Mouse (Mus musculus): ENCODE results near the gene Ms4a18. TPM values are rescaled to one million over a fixed set of nuclear protein-coding genes. Genes with fewer than 3 reads are reported as not detected.

Gene Ms4a18
- not detected for polyA plus RNA-seq (2014; fragmentation: Illumina TruSeq; extraction: RNeasy Lipid Tissue Mini Kit (QIAGEN cat#74804); ENCODE audit: low read depth, low replicate concordance)

DNA sequence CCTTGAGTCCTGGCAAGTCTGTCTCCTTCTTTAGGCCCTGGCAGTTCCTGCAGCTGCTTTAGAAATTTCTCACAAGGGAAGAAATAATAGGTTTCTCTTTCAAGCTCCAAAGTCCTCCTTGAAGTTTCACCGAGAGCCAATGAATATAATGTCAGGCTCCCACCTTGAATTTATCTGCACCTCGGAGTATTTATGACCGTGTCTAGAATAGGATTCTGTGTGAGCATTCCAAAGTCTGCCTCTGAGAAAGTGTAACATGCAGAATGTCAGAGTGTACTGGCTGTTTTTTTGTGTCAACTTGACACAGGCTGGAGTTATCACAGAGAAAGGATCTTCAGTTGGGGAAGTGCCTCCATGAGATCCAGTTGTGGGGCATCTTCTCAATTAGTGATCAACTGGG, at the start of gene Ms4a18:
TSS of gene Ms4a18 (minus strand) at position 141 of the 400 bp plus-strand sequence.

DNA sequence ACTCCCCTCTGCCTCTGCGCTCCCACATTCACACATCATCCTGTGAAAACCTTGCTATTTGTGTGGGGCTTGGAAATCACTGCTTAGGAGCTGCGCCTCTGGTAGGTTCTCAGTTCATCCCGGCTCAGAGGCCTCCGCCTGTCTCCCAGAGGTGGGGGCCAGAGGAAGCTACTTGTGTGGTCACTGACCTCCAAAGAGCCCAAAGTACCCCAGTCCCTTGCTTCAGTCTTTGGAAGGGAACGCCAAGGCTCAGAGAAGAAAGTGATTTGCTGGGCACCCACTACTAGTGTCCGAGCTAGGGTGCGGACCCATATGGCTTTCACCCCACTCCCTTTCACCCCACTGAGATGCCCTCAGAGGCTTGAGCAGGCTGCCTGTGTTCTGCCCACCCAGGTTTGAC, 24.7 kb downstream of the Ms4a18 start, which contains the start of gene Ms4a15:
TSS of gene Ms4a15 (minus strand) at position 101 of the 400 bp plus-strand sequence.

DNA sequence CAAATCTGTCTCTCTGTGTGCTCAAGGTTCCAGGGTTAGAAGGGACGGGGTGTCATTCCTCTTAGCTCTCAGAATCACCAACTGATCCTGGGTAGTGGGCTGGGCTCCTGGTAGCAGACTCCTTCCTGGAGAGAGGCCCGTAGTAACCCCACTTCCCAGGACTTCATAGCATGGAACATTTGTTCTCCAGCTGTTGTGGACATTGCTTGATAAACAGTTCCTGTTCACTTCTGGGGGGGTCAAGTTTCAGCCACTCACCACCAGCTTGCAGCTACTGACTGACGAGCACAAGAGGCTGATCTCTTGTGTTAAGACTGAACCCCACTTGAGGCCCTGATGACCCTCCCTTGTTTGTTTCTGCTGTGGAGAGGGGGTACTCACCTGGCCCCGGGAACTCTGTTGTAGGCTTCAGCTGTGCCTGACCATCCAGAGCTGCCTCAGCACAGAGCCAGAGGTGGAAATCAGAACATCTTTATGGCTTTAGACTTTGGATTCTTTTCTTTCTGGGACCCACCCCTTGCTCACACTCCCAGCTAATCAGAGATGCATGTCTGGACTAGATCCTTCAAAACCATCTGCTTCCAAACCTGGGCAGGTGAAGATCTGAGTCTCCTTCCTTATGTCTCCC, 43.5 kb downstream of the Ms4a18 start, which contains the start of gene Ms4a10:
TSS of gene Ms4a10 (minus strand) at position 433 of the 628 bp plus-strand sequence.

DNA sequence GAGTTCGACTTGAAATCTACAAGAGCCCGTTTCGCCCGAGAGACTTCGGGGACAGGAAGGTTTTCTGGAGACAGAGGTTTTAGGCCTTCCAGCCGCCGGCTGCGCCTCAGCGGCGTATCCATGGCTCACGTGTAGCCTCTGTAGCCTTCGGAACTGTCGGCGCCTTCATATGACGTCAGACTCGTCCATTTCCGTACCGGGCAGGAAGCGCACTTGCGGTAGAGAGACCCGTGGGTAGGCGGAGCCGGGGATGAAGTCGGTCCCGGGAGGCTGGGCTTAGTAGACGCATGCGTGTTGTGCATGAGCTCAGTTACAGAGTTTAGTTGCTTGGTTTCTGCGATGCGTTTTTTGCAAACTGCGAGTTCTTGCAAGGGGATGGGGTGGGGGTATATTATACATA, 68.7 kb downstream of the Ms4a18 start, which contains the start of gene Ccdc86:
TSS of gene Ccdc86 (minus strand) at position 155 of the 400 bp plus-strand sequence.

Other genes starting within 250 kb of the Ms4a18 start
- not detected for gene Cd6, start 188.0 kb downstream of the Ms4a18 start, polyA plus RNA-seq (2014; fragmentation: Illumina TruSeq; extraction: RNeasy Lipid Tissue Mini Kit (QIAGEN cat#74804); ENCODE audit: low read depth, low replicate concordance)
- gene Slc15a3, start 178.3 kb downstream of the Ms4a18 start, polyA plus RNA-seq (2014; fragmentation: Illumina TruSeq; extraction: RNeasy Lipid Tissue Mini Kit (QIAGEN cat#74804); ENCODE audit: low read depth, low replicate concordance), result 3.0 TPM
- 6.8 TPM for gene Tmem132a, start 148.1 kb downstream of the Ms4a18 start, polyA plus RNA-seq (2014; fragmentation: Illumina TruSeq; extraction: RNeasy Lipid Tissue Mini Kit (QIAGEN cat#74804); ENCODE audit: low read depth, low replicate concordance)
- 126 TPM for gene Tmem109, start 136.0 kb downstream of the Ms4a18 start, polyA plus RNA-seq (2014; fragmentation: Illumina TruSeq; extraction: RNeasy Lipid Tissue Mini Kit (QIAGEN cat#74804); ENCODE audit: low read depth, low replicate concordance)
- 294 TPM for gene Prpf19, start 122.8 kb downstream of the Ms4a18 start, polyA plus RNA-seq (2014; fragmentation: Illumina TruSeq; extraction: RNeasy Lipid Tissue Mini Kit (QIAGEN cat#74804); ENCODE audit: low read depth, low replicate concordance)
- not detected for gene Zp1, start 97.4 kb downstream of the Ms4a18 start, polyA plus RNA-seq (2014; fragmentation: Illumina TruSeq; extraction: RNeasy Lipid Tissue Mini Kit (QIAGEN cat#74804); ENCODE audit: low read depth, low replicate concordance)
- gene Ptgdr2, start 80.9 kb downstream of the Ms4a18 start, polyA plus RNA-seq (2014; fragmentation: Illumina TruSeq; extraction: RNeasy Lipid Tissue Mini Kit (QIAGEN cat#74804); ENCODE audit: low read depth, low replicate concordance), result not detected
- 6.2 TPM for gene Ccdc86, start 68.8 kb downstream of the Ms4a18 start, polyA plus RNA-seq (2014; fragmentation: Illumina TruSeq; extraction: RNeasy Lipid Tissue Mini Kit (QIAGEN cat#74804); ENCODE audit: low read depth, low replicate concordance)
- not detected for gene Ms4a10, start 43.4 kb downstream of the Ms4a18 start, polyA plus RNA-seq (2014; fragmentation: Illumina TruSeq; extraction: RNeasy Lipid Tissue Mini Kit (QIAGEN cat#74804); ENCODE audit: low read depth, low replicate concordance)
- not detected for gene Ms4a15, start 24.8 kb downstream of the Ms4a18 start, polyA plus RNA-seq (2014; fragmentation: Illumina TruSeq; extraction: RNeasy Lipid Tissue Mini Kit (QIAGEN cat#74804); ENCODE audit: low read depth, low replicate concordance)
- gene Ms4a8a, start 63.1 kb upstream of the Ms4a18 start, polyA plus RNA-seq (2014; fragmentation: Illumina TruSeq; extraction: RNeasy Lipid Tissue Mini Kit (QIAGEN cat#74804); ENCODE audit: low read depth, low replicate concordance), result 0.60 TPM
- not detected for gene 1700017D01Rik, start 112.8 kb upstream of the Ms4a18 start, polyA plus RNA-seq (2014; fragmentation: Illumina TruSeq; extraction: RNeasy Lipid Tissue Mini Kit (QIAGEN cat#74804); ENCODE audit: low read depth, low replicate concordance)
- not detected for gene 1700025F22Rik, start 147.3 kb upstream of the Ms4a18 start, polyA plus RNA-seq (2014; fragmentation: Illumina TruSeq; extraction: RNeasy Lipid Tissue Mini Kit (QIAGEN cat#74804); ENCODE audit: low read depth, low replicate concordance)
- not detected for gene Ms4a13, start 178.7 kb upstream of the Ms4a18 start, polyA plus RNA-seq (2014; fragmentation: Illumina TruSeq; extraction: RNeasy Lipid Tissue Mini Kit (QIAGEN cat#74804); ENCODE audit: low read depth, low replicate concordance)
- not detected for gene Ms4a12, start 214.4 kb upstream of the Ms4a18 start, polyA plus RNA-seq (2014; fragmentation: Illumina TruSeq; extraction: RNeasy Lipid Tissue Mini Kit (QIAGEN cat#74804); ENCODE audit: low read depth, low replicate concordance)
- gene Ms4a1, start 248.2 kb upstream of the Ms4a18 start, polyA plus RNA-seq (2014; fragmentation: Illumina TruSeq; extraction: RNeasy Lipid Tissue Mini Kit (QIAGEN cat#74804); ENCODE audit: low read depth, low replicate concordance), result 0.50 TPM